In genomic region chr9:20662325-20662724, GRCm38 (mm10) we compare ENCODE assay signal across 8 mouse cellular contexts. TPM values are rescaled to one million over a fixed set of nuclear protein-coding genes. Genes with fewer than 3 reads are reported as not detected.
DNase-seq lines count a peak whose midpoint lies in the region; ATAC-seq lines count a peak whose summit lies in the region.

No protein-coding gene starts in this region.

- ATAC-seq in granulocyte monocyte progenitor cell, adult 5-6 weeks (replicated peaks; ENCODE audit: poor library complexity, severe bottlenecking) = peak; percentile 79
- ATAC-seq in megakaryocyte progenitor cell, adult 5-6 weeks (replicated peaks; ENCODE audit: poor library complexity) = peak; percentile 76

- DNase-seq in adrenal gland, adult (ENCODE audit: inconsistent age in 2 of 2, low spot score in 1 of 2) = peak; percentile 54 to 83
- DNase-seq in adrenal gland, adult 8-10 months = no peak
- DNase-seq in Muller cell, postnatal 12 days (ENCODE audit: inconsistent ontology term) = peak; percentile 64
- peak; percentile 81 for DNase-seq in embryo, embryonic 11 days
- DNase-seq in layer of hippocampus, adult 9-10 months (ENCODE audit: low spot score) = peak; percentile 57
- peak; percentile 88 for DNase-seq in right cerebral cortex, postnatal 14 days

RNA-seq across cellular contexts. Expression of gene Pin1, which starts 10.4 kb away (rescaled TPM):
- 10 to 100 TPM; 29.0 to 30.9 (median 30.3) TPM for total RNA-seq in adrenal gland, adult 8-10 months (2022)
- total RNA-seq in granulocyte monocyte progenitor cell, adult 5-6 weeks (2014; fragmentation: Nextera tagmentation) = 14.8 and 22.5 TPM in 2 replicates
- total RNA-seq in granulocyte monocyte progenitor cell, adult 5-6 weeks (2017) = 16.1 and 22.4 TPM in 2 replicates
- total RNA-seq in megakaryocyte progenitor cell, adult 5-6 weeks (2015) = 14.7 and 18.5 TPM in 2 replicates
- total RNA-seq in megakaryocyte progenitor cell, adult 5-6 weeks (2017) = 14.7 and 19.1 TPM in 2 replicates

RNA-seq across cellular contexts. Expression of gene Fbxl12, which starts 17.8 kb away (rescaled TPM):
- total RNA-seq in adrenal gland, adult 8-10 months (2022) = 10 to 100 TPM; 18.1 to 39.2 (median 25.6) TPM
- 18.2 and 28.0 TPM in 2 replicates for total RNA-seq in granulocyte monocyte progenitor cell, adult 5-6 weeks (2014; fragmentation: Nextera tagmentation)
- 3.7 and 6.3 TPM in 2 replicates for total RNA-seq in granulocyte monocyte progenitor cell, adult 5-6 weeks (2017)
- 8.3 and 17.3 TPM in 2 replicates for total RNA-seq in megakaryocyte progenitor cell, adult 5-6 weeks (2015)
- 4.2 and 6.4 TPM in 2 replicates for total RNA-seq in megakaryocyte progenitor cell, adult 5-6 weeks (2017)

RNA-seq across cellular contexts. Expression of gene Ubl5, which starts 19.6 kb away (rescaled TPM):
- 100 to 1,000 TPM; 273 to 388 (median 339) TPM for total RNA-seq in adrenal gland, adult 8-10 months (2022)
- total RNA-seq in granulocyte monocyte progenitor cell, adult 5-6 weeks (2014; fragmentation: Nextera tagmentation) = 459 and 544 TPM in 2 replicates
- 101 and 107 TPM in 2 replicates for total RNA-seq in granulocyte monocyte progenitor cell, adult 5-6 weeks (2017)
- total RNA-seq in megakaryocyte progenitor cell, adult 5-6 weeks (2015) = 420 and 464 TPM in 2 replicates
- 94.8 and 151 TPM in 2 replicates for total RNA-seq in megakaryocyte progenitor cell, adult 5-6 weeks (2017)
